Mouse (Mus musculus): ENCODE data around the gene Catsperb. TPM values are rescaled to one million over a fixed set of nuclear protein-coding genes. Genes with fewer than 3 reads are reported as not detected.

Gene Catsperb
- not detected in 2 replicates for polyA plus RNA-seq (2015; fragmentation: Nextera tagmentation; extraction: Ambion mirVana)

GRCm38 (mm10) chr12:101404353-101404752 lies at the start of gene Catsperb:
Catsperb (plus strand) TSS chr12:101404653.

Small RNAs within 50 kb of the gene (microRNA-seq; reads per million reads assigned to microRNA genes)
- not detected for gene Gm24542 (ENCODE audit: borderline replicate concordance, insufficient number of aligned reads)

All from adrenal gland, postnatal 0 days (tissue).